Mouse (Mus musculus) intestine, postnatal 0 days (tissue): Measurements from ENCODE around the gene Gm17268. TPM values are rescaled to one million over a fixed set of nuclear protein-coding genes. Genes with fewer than 3 reads are reported as not detected.

ENCODE experiments used
- ATAC-seq: fragments of 200-750 bp; cut with Nextera tagmentation; 2 replicates; pipeline ENCODE4 v1.8.0; 2017; ENCODE audit warnings: mild to moderate bottlenecking, moderate TSS enrichment, moderate library complexity
- H3K27ac ChIP-seq: fragments of 300-500 bp; sonication (generic); 2 replicates; pipeline ENCODE4 v1.5.1; 2014; ENCODE audit warnings: mild to moderate bottlenecking, low read depth, low read length, moderate library complexity
- H3K27me3 ChIP-seq: fragments of 300-500 bp; sonication (generic); replicated peaks from 2 replicates; pipeline ENCODE4 v1.6.1; 2014; ENCODE audit warnings: low read length, mixed read lengths; ENCODE audit not compliant: control insufficient read depth, insufficient read depth
- H3K36me3 ChIP-seq: fragments of 300-500 bp; sonication (generic); 2 replicates; pipeline ENCODE4 v1.6.1; 2014; ENCODE audit warnings: mild to moderate bottlenecking, moderate library complexity; ENCODE audit not compliant: control insufficient read depth, insufficient read depth
- H3K4me1 ChIP-seq: fragments of 300-500 bp; sonication (generic); replicated peaks from 2 replicates; pipeline ENCODE4 v1.6.1; 2014; ENCODE audit warnings: antibody characterized with exemption, low read length, mixed read lengths; ENCODE audit not compliant: control insufficient read depth, insufficient read depth
- H3K4me2 ChIP-seq: fragments of 300-500 bp; sonication (generic); replicated peaks from 2 replicates; pipeline ENCODE4 v1.6.1; 2014; ENCODE audit warnings: low read depth, mild to moderate bottlenecking, moderate library complexity
- H3K4me3 ChIP-seq: fragments of 300-500 bp; sonication (generic); 2 replicates; pipeline ENCODE4 v1.5.1; 2014; ENCODE audit warnings: low read depth, low read length
- H3K9ac ChIP-seq: fragments of 300-500 bp; sonication (generic); 2 replicates; pipeline ENCODE4 v1.6.1; 2014; ENCODE audit warnings: mild to moderate bottlenecking, low read depth, low read length
- H3K9me3 ChIP-seq: fragments of 300-500 bp; sonication (generic); 2 replicates; pipeline ENCODE4 v1.6.1; 2016; ENCODE audit warnings: mixed run types; ENCODE audit not compliant: control insufficient read depth
- CTCF ChIP-seq: sonication (generic); IDR thresholded peaks from 2 replicates; pipeline ENCODE4 v1.5.1; 2016; ENCODE audit warnings: low read depth, mild to moderate bottlenecking, control low read depth, antibody characterized with exemption, moderate library complexity
- WGBS: fragments of 180-500 bp; shearing (Covaris S2); extraction: QIAGEN DNeasy Blood & Tissue Kit; methylation state at CpG from one replicate; pipeline ENCODE4 v1.1.7; 2014; 5-methylcytosine and 5-hydroxymethylcytosine counted together
- polyA plus RNA-seq: library from polyadenylated mRNA; unstranded; fragments of >200 nt; fragmentation: Nextera tagmentation; extraction: Ambion mirVana; gene quantifications from 2 replicates; pipeline ENCODE4 v1.2.1, GENCODE M21; 2015

Gene Gm17268
- not detected in 2 replicates for polyA plus RNA-seq

GRCm38 (mm10) chr11:82038535-82038934 lies at the start of gene Gm17268:
Gene Gm17268, minus strand, starts transcription at chr11:82038562.
- Histone ChIP-seq H3K9me3 (no peaks in the 10 kb centered on the region), H3K4me1 (no peaks in the 10 kb centered on the region), H3K9ac (no peak within 1 kb of the TSS), H3K27me3 (no peaks in the 10 kb centered on the region), H3K36me3 (no peaks in the 10 kb centered on the region), H3K4me2 (no peak within 1 kb of the TSS), H3K27ac (no peak within 1 kb of the TSS), H3K4me3 (no peak within 1 kb of the TSS)
- ATAC-seq: no peak
- TF ChIP-seq CTCF: peak; percentile 50
- 19% methylated on average over 2 of the region's 2 CpGs for WGBS

GRCm38 (mm10) chr11:82084360-82084759 lies 46.0 kb upstream of the Gm17268 start:
- H3K36me3 ChIP-seq: no peaks in the 10 kb centered on the region
- H3K9me3 ChIP-seq: no peaks in the 10 kb centered on the region
- no peak overlapping the region for H3K4me2 ChIP-seq
- H3K4me3 ChIP-seq: no peak overlapping the region
- TF ChIP-seq CTCF: no peak
- no peak overlapping the region for H3K9ac ChIP-seq
- no peak for ATAC-seq
- H3K27me3 ChIP-seq: no peaks in the 10 kb centered on the region
- no peaks in the 10 kb centered on the region for H3K4me1 ChIP-seq
- 89% methylated on average over 3 of the region's 3 CpGs for WGBS
- H3K27ac ChIP-seq: no peak overlapping the region

GRCm38 (mm10) chr11:82080865-82081264 lies 42.5 kb upstream of the Gm17268 start:
- Histone ChIP-seq H3K9me3 (no peaks in the 10 kb centered on the region), H3K27ac (no peak overlapping the region), H3K4me3 (no peak overlapping the region), H3K9ac (no peak overlapping the region), H3K4me2 (no peak overlapping the region), H3K36me3 (no peaks in the 10 kb centered on the region), H3K4me1 (no peaks in the 10 kb centered on the region), H3K27me3 (no peaks in the 10 kb centered on the region)
- no peak for TF ChIP-seq CTCF
- 75% methylated on average over 3 of the region's 3 CpGs for WGBS
- ATAC-seq: no peak

- no peak for TF ChIP-seq CTCF
- no peak overlapping the region for H3K9ac ChIP-seq
- ATAC-seq: no peak
These were observed 39.9 kb upstream of the Gm17268 start for GRCm38 (mm10) chr11:82078136-82078730.

GRCm38 (mm10) chr11:82077031-82077430 lies 38.7 kb upstream of the Gm17268 start:
- Histone ChIP-seq H3K9ac (no peak overlapping the region), H3K36me3 (no peaks in the 10 kb centered on the region), H3K27ac (no peak overlapping the region), H3K4me3 (no peak overlapping the region), H3K4me2 (no peak overlapping the region), H3K4me1 (no peaks in the 10 kb centered on the region), H3K9me3 (no peaks in the 10 kb centered on the region), H3K27me3 (no peaks in the 10 kb centered on the region)
- WGBS: 46% methylated on average over 3 of the region's 3 CpGs
- ATAC-seq: no peak
- no peak for TF ChIP-seq CTCF

More at GRCm38 (mm10) chr11:82078136-82078730, 39.9 kb upstream of the Gm17268 start:
- Histone ChIP-seq H3K27me3 (no peaks in the 10 kb centered on the region), H3K27ac (no peak overlapping the region), H3K4me1 (no peaks in the 10 kb centered on the region), H3K4me3 (no peak overlapping the region), H3K4me2 (no peak overlapping the region), H3K9me3 (no peaks in the 10 kb centered on the region), H3K36me3 (no peaks in the 10 kb centered on the region)

- no peak for ATAC-seq
- WGBS: 80% methylated on average over 3 of the region's 3 CpGs
- Histone ChIP-seq H3K36me3 (no peaks in the 10 kb centered on the region), H3K27me3 (no peaks in the 10 kb centered on the region), H3K4me2 (no peak overlapping the region), H3K9ac (no peak overlapping the region), H3K4me1 (no peaks in the 10 kb centered on the region), H3K4me3 (no peak overlapping the region), H3K9me3 (no peaks in the 10 kb centered on the region), H3K27ac (no peak overlapping the region)
- TF ChIP-seq CTCF: no peak
These were observed 35.3 kb upstream of the Gm17268 start for GRCm38 (mm10) chr11:82073686-82074085.

- H3K9ac ChIP-seq: no peak overlapping the region
- no peaks in the 10 kb centered on the region for H3K4me1 ChIP-seq
- no peak overlapping the region for H3K4me3 ChIP-seq
- WGBS: 78% methylated on average over 3 of the region's 3 CpGs
- no peak overlapping the region for H3K27ac ChIP-seq
- no peaks in the 10 kb centered on the region for H3K9me3 ChIP-seq
- no peak overlapping the region for H3K4me2 ChIP-seq
- H3K27me3 ChIP-seq: no peaks in the 10 kb centered on the region
- TF ChIP-seq CTCF: no peak
- no peak for ATAC-seq
- no peaks in the 10 kb centered on the region for H3K36me3 ChIP-seq
These were observed 34.6 kb upstream of the Gm17268 start for GRCm38 (mm10) chr11:82072984-82073383.
